ENCODE assay signal across 8 mouse cellular contexts in the genomic region with DNA sequence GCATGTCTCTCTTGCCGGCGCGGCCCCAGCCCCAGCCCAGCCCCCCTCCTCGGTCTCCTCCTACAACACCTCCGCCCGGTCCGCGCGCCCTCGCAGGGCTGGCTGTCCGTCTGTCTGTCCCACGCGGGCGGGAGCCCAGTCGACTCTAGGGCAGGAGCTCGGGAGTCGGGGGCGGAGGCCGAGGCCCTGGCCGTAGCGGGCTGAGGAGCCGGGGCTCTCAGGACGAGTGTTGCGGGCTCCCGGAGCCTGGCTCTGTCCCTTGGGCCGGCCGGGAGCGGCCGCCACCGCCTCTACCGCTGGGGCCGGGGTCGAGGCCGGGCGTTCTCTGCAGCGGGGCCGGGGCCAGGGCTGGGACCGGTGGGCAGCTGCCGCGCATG.
DNase-seq lines count a peak whose midpoint lies in the region; ATAC-seq lines count a peak whose summit lies in the region.

No protein-coding gene starts in this region.

- under 1% methylated on average over 40 of the region's 40 CpGs for WGBS in limb, embryonic 15.5 days
- WGBS in neural tube, embryonic 12.5 days = under 1% methylated on average over 40 of the region's 40 CpGs

- peak overlapping the region; percentile 69 for H3K9ac ChIP-seq in limb, embryonic 15.5 days
- H3K9ac ChIP-seq in neural tube, embryonic 12.5 days = peak overlapping the region; percentile 91

- no peaks in the 10 kb centered on the region for H3K9me3 ChIP-seq in limb, embryonic 15.5 days
- no peaks in the 10 kb centered on the region for H3K9me3 ChIP-seq in neural tube, embryonic 12.5 days

- peak overlapping the region; percentile 47; the same call in 1 of the 2 replicates for H3K27ac ChIP-seq in limb, embryonic 15.5 days
- peak overlapping the region; percentile 80 for H3K27ac ChIP-seq in neural tube, embryonic 12.5 days

- peaks cover 69% of the 10 kb centered on the region for H3K27me3 ChIP-seq in limb, embryonic 15.5 days
- peaks cover 33% of the 10 kb centered on the region for H3K27me3 ChIP-seq in neural tube, embryonic 12.5 days (replicated peaks)

- peaks cover 38% of the 10 kb centered on the region for H3K4me1 ChIP-seq in limb, embryonic 15.5 days
- peaks cover 32% of the 10 kb centered on the region for H3K4me1 ChIP-seq in neural tube, embryonic 12.5 days

- H3K4me3 ChIP-seq in limb, embryonic 15.5 days = peak overlapping the region; percentile 69
- H3K4me3 ChIP-seq in neural tube, embryonic 12.5 days = peak overlapping the region; percentile 77

- H3K4me2 ChIP-seq in limb, embryonic 15.5 days = peak overlapping the region; percentile 98
- peak overlapping the region; percentile 95 for H3K4me2 ChIP-seq in neural tube, embryonic 12.5 days (replicated peaks)

- intact Hi-C loops in heart, postnatal 10 days (cut with DNase I) = loop anchor here (5.0 to 10.0 kb wide), 4 partner anchors 137 to 423 kb away; no protein-coding TSS in a partner anchor

- DNase-seq in embryo, embryonic 10 days (ENCODE audit: low spot score) = peak; percentile 55
- DNase-seq in embryo, embryonic 11 days = no peak
- DNase-seq in CD4-positive helper T cell, adult 2 months (ENCODE audit: low read depth, low spot score) = peak; percentile 8
- DNase-seq in embryo, embryonic 9.5 days (ENCODE audit: extremely low spot score) = peak; percentile 80
- DNase-seq in heart, postnatal 10 days = peak; percentile 46 to 47
- DNase-seq in MN1 (ENCODE audit: low spot score) = no peak

- ATAC-seq in limb, embryonic 15.5 days (ENCODE audit: insufficient number of reproducible peaks, low FRiP score, low TSS enrichment, low read depth) = no peak
- ATAC-seq in neural tube, embryonic 12.5 days (ENCODE audit: low FRiP score, low read depth) = peak; percentile 19

- no peaks in the 10 kb centered on the region for H3K36me3 ChIP-seq in limb, embryonic 15.5 days
- H3K36me3 ChIP-seq in neural tube, embryonic 12.5 days = no peaks in the 10 kb centered on the region

Comparison
In these comparisons a context has a peak if more than half of its experiments do, and no peak if none do; other contexts are left out.
1. DNase-seq: peak in embryo, embryonic 10 days (single experiment), CD4-positive helper T cell, adult 2 months (single experiment), embryo, embryonic 9.5 days (single experiment) and heart, postnatal 10 days (2 of 2); none in embryo, embryonic 11 days (single experiment) and MN1 (single experiment).